ENCODE assay signal across 10 mouse cellular contexts in the genomic region with DNA sequence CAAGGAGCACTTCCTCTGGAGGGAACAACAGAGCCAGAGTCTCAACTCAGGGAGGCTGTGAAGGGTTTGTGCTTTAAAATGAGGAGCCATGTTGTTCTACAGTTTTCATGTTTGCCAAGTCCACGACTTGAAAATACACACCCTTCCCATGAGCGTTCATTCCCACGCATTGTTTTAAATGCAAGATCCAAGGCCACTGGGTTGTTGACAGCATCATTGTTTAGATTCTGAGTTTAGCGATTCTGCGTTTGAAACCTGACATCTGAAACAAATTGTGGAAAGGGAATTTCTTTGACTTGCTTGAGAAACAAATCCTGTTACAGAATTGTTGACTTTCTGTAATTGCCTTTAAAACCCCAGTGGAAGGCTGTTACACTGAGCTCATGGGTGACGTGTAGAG.
DNase-seq lines count a peak whose midpoint lies in the region; ATAC-seq lines count a peak whose summit lies in the region.
"Had no signal": no experiment of that assay in that cellular context is flagged by ENCODE, and none has a peak within 500 bp of the region (broad histone marks: within the 10 kb centered on the region; RNA-seq: fewer than 3 reads in every experiment).

No protein-coding gene starts in this region.

- no peaks in the 10 kb centered on the region for H3K9me3 ChIP-seq in kidney, embryonic 16.5 days (ENCODE audit: low read length)
- no peaks in the 10 kb centered on the region for H3K9me3 ChIP-seq in forebrain, embryonic 12.5 days
- H3K9me3 ChIP-seq in intestine, embryonic 16.5 days (ENCODE audit: control insufficient read depth, low read length), result no peaks in the 10 kb centered on the region
- no peaks in the 10 kb centered on the region for H3K9me3 ChIP-seq in neural tube, embryonic 15.5 days (replicated peaks)

- H3K36me3 ChIP-seq in kidney, embryonic 16.5 days (ENCODE audit: insufficient read depth, low read length), result no peaks in the 10 kb centered on the region
- H3K36me3 ChIP-seq in forebrain, embryonic 12.5 days (replicated peaks), result no peaks in the 10 kb centered on the region
- no peaks in the 10 kb centered on the region for H3K36me3 ChIP-seq in intestine, embryonic 16.5 days (ENCODE audit: control insufficient read depth, insufficient read depth, low read length)
- no peaks in the 10 kb centered on the region for H3K36me3 ChIP-seq in neural tube, embryonic 15.5 days

- no peak for DNase-seq in kidney, postnatal 25 days
- DNase-seq in retina, postnatal 1 day, result no peak
- DNase-seq in urinary bladder, adult 18-20 months (ENCODE audit: low spot score in 2 of 2), result no peak
- DNase-seq in thymus, adult 18-20 months, result no peak

- no peak overlapping the region for H3K4me3 ChIP-seq in kidney, embryonic 16.5 days (ENCODE audit: low read length)
- no peak overlapping the region; the same call in 1 of the 2 replicates for H3K4me3 ChIP-seq in forebrain, embryonic 12.5 days (replicated peaks)
- H3K4me3 ChIP-seq in intestine, embryonic 16.5 days (ENCODE audit: low read length), result no peak overlapping the region
- no peak overlapping the region for H3K4me3 ChIP-seq in neural tube, embryonic 15.5 days (replicated peaks)
- H3K4me3 ChIP-seq: erythroblast, embryonic 14.5 days had no signal

- ATAC-seq in kidney, embryonic 16.5 days (ENCODE audit: low FRiP score, low TSS enrichment), result no peak
- ATAC-seq in forebrain, embryonic 12.5 days (ENCODE audit: low FRiP score), result no peak
- ATAC-seq in intestine, embryonic 16.5 days, result no peak
- 0 out of 2 replicates have a peak, but pooled peaks have one; percentile 15 for ATAC-seq in neural tube, embryonic 15.5 days (ENCODE audit: low FRiP score)

- peaks cover 15% of the 10 kb centered on the region for H3K4me1 ChIP-seq in kidney, embryonic 16.5 days (ENCODE audit: insufficient read depth, low read length)
- H3K4me1 ChIP-seq in forebrain, embryonic 12.5 days, result peaks cover 40% of the 10 kb centered on the region
- H3K4me1 ChIP-seq in intestine, embryonic 16.5 days (ENCODE audit: control insufficient read depth, insufficient read depth, low read length), result peaks cover 11% of the 10 kb centered on the region
- peaks cover 16% of the 10 kb centered on the region for H3K4me1 ChIP-seq in neural tube, embryonic 15.5 days

- no peak overlapping the region for H3K9ac ChIP-seq in kidney, embryonic 16.5 days (replicated peaks; ENCODE audit: low read length)
- H3K9ac ChIP-seq in forebrain, embryonic 12.5 days, result peak overlapping the region; percentile 48
- H3K9ac ChIP-seq in intestine, embryonic 16.5 days (ENCODE audit: low read depth, low read length), result no peak overlapping the region
- no peak overlapping the region for H3K9ac ChIP-seq in neural tube, embryonic 15.5 days (replicated peaks)

- no peaks in the 10 kb centered on the region for H3K27me3 ChIP-seq in kidney, embryonic 16.5 days (ENCODE audit: insufficient read depth, low read length)
- H3K27me3 ChIP-seq in forebrain, embryonic 12.5 days, result 0 out of 2 replicates have a peak, but pooled peaks cover 5% of the 10 kb centered on the region
- H3K27me3 ChIP-seq in intestine, embryonic 16.5 days (replicated peaks; ENCODE audit: control insufficient read depth, insufficient read depth, low read length), result no peaks in the 10 kb centered on the region; the same call in 1 of the 2 replicates
- no peaks in the 10 kb centered on the region for H3K27me3 ChIP-seq in neural tube, embryonic 15.5 days (replicated peaks)
- H3K27me3 ChIP-seq: CH12.LX had no signal

- peak overlapping the region; percentile 79; the same call in 1 of the 2 replicates for H3K27ac ChIP-seq in kidney, embryonic 16.5 days (ENCODE audit: low read length)
- H3K27ac ChIP-seq in forebrain, embryonic 12.5 days, result peak overlapping the region; percentile 97
- peak overlapping the region; percentile 68; the same call in 1 of the 2 replicates for H3K27ac ChIP-seq in intestine, embryonic 16.5 days (ENCODE audit: low read length)
- H3K27ac ChIP-seq in neural tube, embryonic 15.5 days (replicated peaks), result 0 out of 2 replicates have a peak overlapping the region, but pooled peaks have one; percentile 69

- no peak overlapping the region for H3K4me2 ChIP-seq in kidney, embryonic 16.5 days (replicated peaks; ENCODE audit: low read depth, low read length)
- peak overlapping the region; percentile 40 for H3K4me2 ChIP-seq in forebrain, embryonic 12.5 days
- H3K4me2 ChIP-seq in intestine, embryonic 16.5 days (ENCODE audit: low read depth, low read length), result 0 out of 2 replicates have a peak overlapping the region, but pooled peaks have one; percentile 19
- H3K4me2 ChIP-seq in neural tube, embryonic 15.5 days, result no peak overlapping the region

- WGBS in kidney, embryonic 16.5 days, result 54% methylated on average over 6 of the region's 6 CpGs
- 42% methylated on average over 6 of the region's 6 CpGs for WGBS in forebrain, embryonic 12.5 days
- 46% methylated on average over 6 of the region's 6 CpGs for WGBS in intestine, embryonic 16.5 days
- 54% methylated on average over 6 of the region's 6 CpGs for WGBS in neural tube, embryonic 15.5 days

Comparison
In these comparisons a context has a peak if more than half of its experiments do, and no peak if none do; other contexts are left out.
1. H3K4me2 ChIP-seq: peak in forebrain, embryonic 12.5 days (single experiment) and intestine, embryonic 16.5 days (single experiment); none in kidney, embryonic 16.5 days (single experiment) and neural tube, embryonic 15.5 days (single experiment).
2. Peak in every context shown above with its lines, with median percentiles within 50 percentile points of each other: H3K27ac ChIP-seq.